Mouse (Mus musculus) heart, adult 2 months (tissue): ENCODE results near the gene Ttc13.

ENCODE experiments used
- CTCF ChIP-seq: fragments of 200-600 bp; IDR thresholded peaks from 2 replicates; pipeline ENCODE4 v1.8.1; 2022; ENCODE audit warnings: antibody characterized with exemption, mild to moderate bottlenecking, moderate library complexity
- POLR2A ChIP-seq: fragments of 200-500 bp; IDR thresholded peaks from 2 replicates; pipeline ENCODE4 v1.6.1; 2011; ENCODE audit warnings: mild to moderate bottlenecking, low read depth, low read length, control low read depth; ENCODE audit not compliant: insufficient read depth

- TF ChIP-seq CTCF (no peak), POLR2A (no peak)
Observed at GRCm38 (mm10) chr8:124756153-124756552, 34.4 kb upstream of the Ttc13 start.
